Mouse (Mus musculus) hindbrain, embryonic 12.5 days (tissue): ENCODE measurements at regions not wholly inside any gene's neighbourhood (a gene's known extent, or its start where the extent isn't known, plus 50 kb on each side); places are given as distances from the start of the nearest gene placed in this dataset.
A peak's percentile ranks its signal among the peaks of the same experiment; 100 is the strongest.

ENCODE experiments used
- ATAC-seq: fragments of 200-750 bp; cut with Nextera tagmentation; 2 replicates; pipeline ENCODE4 v1.8.0; 2017; ENCODE audit warnings: moderate TSS enrichment; ENCODE audit not compliant: low FRiP score
- H3K27ac ChIP-seq: fragments of 300-500 bp; sonication (generic); 2 replicates; pipeline ENCODE4 v1.5.1; 2016; ENCODE audit warnings: mild to moderate bottlenecking
- H3K27me3 ChIP-seq: fragments of 300-500 bp; sonication (generic); 2 replicates; pipeline ENCODE4 v1.6.1; 2016; ENCODE audit warnings: mild to moderate bottlenecking
- H3K36me3 ChIP-seq: fragments of 300-500 bp; sonication (generic); 2 replicates; pipeline ENCODE4 v1.6.1; 2016; ENCODE audit warnings: mild to moderate bottlenecking
- H3K4me1 ChIP-seq: fragments of 300-500 bp; sonication (generic); 2 replicates; pipeline ENCODE4 v1.6.1; 2016
- H3K4me2 ChIP-seq: fragments of 300-500 bp; sonication (generic); replicated peaks from 2 replicates; pipeline ENCODE4 v1.6.1; 2016; ENCODE audit warnings: mild to moderate bottlenecking
- H3K4me3 ChIP-seq: fragments of 300-500 bp; sonication (generic); 2 replicates; pipeline ENCODE4 v1.5.1; 2016; ENCODE audit warnings: mild to moderate bottlenecking
- H3K9ac ChIP-seq: fragments of 300-500 bp; sonication (generic); 2 replicates; pipeline ENCODE4 v1.6.1; 2016; ENCODE audit warnings: mild to moderate bottlenecking, moderate library complexity
- H3K9me3 ChIP-seq: fragments of 300-500 bp; sonication (generic); replicated peaks from 2 replicates; pipeline ENCODE4 v1.6.1; 2016; ENCODE audit warnings: mild to moderate bottlenecking
- WGBS: fragments of 180-500 bp; shearing (Covaris S2); methylation state at CpG from one replicate; pipeline ENCODE4 v1.1.7; 2016; 5-methylcytosine and 5-hydroxymethylcytosine counted together

DNA sequence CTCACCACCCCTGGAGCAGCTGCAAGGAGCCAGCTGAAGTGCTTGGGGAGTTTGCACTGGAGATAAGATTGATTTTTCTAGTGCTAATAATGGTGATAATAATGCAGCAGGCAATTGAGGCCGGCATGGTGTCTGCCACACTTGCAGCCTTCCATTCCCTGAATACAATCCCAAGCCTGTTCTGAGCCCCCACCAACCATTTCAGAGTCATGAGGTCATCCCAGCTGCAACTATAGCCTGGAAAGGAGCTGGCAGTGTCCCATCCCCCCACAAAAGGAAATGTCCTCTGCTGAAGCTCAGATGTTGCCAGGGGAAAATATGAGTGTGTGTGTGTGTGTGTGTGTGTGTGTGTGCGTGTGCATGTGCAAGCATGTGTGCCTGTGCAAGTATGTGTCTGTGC, 160.2 kb upstream of the Gas1 start:
- Histone ChIP-seq H3K4me1 (peaks cover 8% of the 10 kb centered on the region; the same call in 1 of the 2 replicates), H3K9ac (no peak overlapping the region), H3K27me3 (no peaks in the 10 kb centered on the region), H3K4me3 (no peak overlapping the region), H3K36me3 (no peaks in the 10 kb centered on the region), H3K4me2 (no peak overlapping the region), H3K27ac (no peak overlapping the region), H3K9me3 (0 out of 2 replicates have a peak, but pooled peaks cover 6% of the 10 kb centered on the region)
- ATAC-seq: no peak
- 57% methylated on average over 2 of the region's 2 CpGs for WGBS

- peak overlapping the region; percentile 17; the same call in 1 of the 2 replicates for H3K27ac ChIP-seq
- no peak overlapping the region for H3K4me3 ChIP-seq
- H3K36me3 ChIP-seq: no peaks in the 10 kb centered on the region
- peaks cover 8% of the 10 kb centered on the region; the same call in 1 of the 2 replicates for H3K4me1 ChIP-seq
- ATAC-seq: no peak
- no peak overlapping the region for H3K4me2 ChIP-seq
- 0 out of 2 replicates have a peak, but pooled peaks cover 6% of the 10 kb centered on the region for H3K9me3 ChIP-seq
- 83% methylated on average over 8 of the region's 8 CpGs for WGBS
- no peaks in the 10 kb centered on the region for H3K27me3 ChIP-seq
- H3K9ac ChIP-seq: no peak overlapping the region
Observed at GRCm38 (mm10) chr13:60338107-60338506, 160.9 kb upstream of the Gas1 start.

DNA sequence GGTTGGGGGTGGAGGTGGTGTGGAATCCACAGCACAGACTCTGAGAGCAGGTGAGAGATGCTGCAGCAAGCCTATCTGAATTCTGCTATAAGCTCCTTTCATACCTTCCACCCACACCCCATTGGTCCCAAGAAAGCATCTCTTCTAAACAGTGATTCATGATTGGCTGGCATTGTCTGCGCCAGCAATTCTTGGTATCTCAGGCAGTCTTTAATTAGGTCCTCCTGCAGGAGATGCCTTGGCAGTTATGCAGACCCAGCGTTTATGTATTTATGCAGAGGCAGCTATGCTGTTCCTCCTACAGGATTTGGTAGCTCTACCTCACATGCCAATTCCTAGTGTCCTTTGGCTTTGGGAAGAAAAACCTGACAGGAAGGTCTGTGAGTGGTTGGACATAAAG, 162.9 kb upstream of the Gas1 start:
- ATAC-seq: no peak
- no peak overlapping the region for H3K9ac ChIP-seq
- 96% methylated on average over 2 of the region's 2 CpGs for WGBS

GRCm38 (mm10) chr13:60347881-60348280, 170.7 kb upstream of the Gas1 start:
- 22% methylated on average over 7 of the region's 7 CpGs for WGBS
- Histone ChIP-seq H3K27me3 (no peaks in the 10 kb centered on the region), H3K4me1 (peaks cover 8% of the 10 kb centered on the region), H3K27ac (0 out of 2 replicates have a peak overlapping the region, but pooled peaks have one; percentile 13), H3K36me3 (no peaks in the 10 kb centered on the region), H3K4me2 (no peak overlapping the region), H3K9me3 (no peaks in the 10 kb centered on the region), H3K4me3 (no peak overlapping the region), H3K9ac (no peak overlapping the region)
- peak; percentile 48; the same call in 1 of the 2 replicates for ATAC-seq

More for the DNA sequence above, 162.9 kb upstream of the Gas1 start:
- Histone ChIP-seq H3K4me3 (no peak overlapping the region), H3K4me2 (no peak overlapping the region), H3K27me3 (no peaks in the 10 kb centered on the region), H3K36me3 (no peaks in the 10 kb centered on the region), H3K4me1 (peaks cover 8% of the 10 kb centered on the region; the same call in 1 of the 2 replicates), H3K9me3 (0 out of 2 replicates have a peak, but pooled peaks cover 6% of the 10 kb centered on the region), H3K27ac (no peak overlapping the region)

- Histone ChIP-seq H3K27ac (0 out of 2 replicates have a peak overlapping the region, but pooled peaks have one; percentile 13), H3K4me2 (no peak overlapping the region), H3K27me3 (no peaks in the 10 kb centered on the region), H3K9me3 (no peaks in the 10 kb centered on the region), H3K4me1 (peaks cover 11% of the 10 kb centered on the region), H3K36me3 (no peaks in the 10 kb centered on the region), H3K9ac (no peak overlapping the region), H3K4me3 (no peak overlapping the region)
- no peak for ATAC-seq
- 72% methylated on average over 2 of the region's 2 CpGs for WGBS
Observed at GRCm38 (mm10) chr13:60348438-60348837, 171.3 kb upstream of the Gas1 start.

GRCm38 (mm10) chr13:60355707-60356490, 178.7 kb upstream of the Gas1 start:
- no peak for ATAC-seq
- H3K4me3 ChIP-seq: no peak overlapping the region
- H3K36me3 ChIP-seq: no peaks in the 10 kb centered on the region
- WGBS: 68% methylated on average over 6 of the region's 6 CpGs
- H3K27ac ChIP-seq: no peak overlapping the region
- no peaks in the 10 kb centered on the region for H3K9me3 ChIP-seq
- H3K27me3 ChIP-seq: no peaks in the 10 kb centered on the region
- no peak overlapping the region for H3K4me2 ChIP-seq
- H3K9ac ChIP-seq: no peak overlapping the region
- H3K4me1 ChIP-seq: peaks cover 3% of the 10 kb centered on the region; the same call in 1 of the 2 replicates

DNA sequence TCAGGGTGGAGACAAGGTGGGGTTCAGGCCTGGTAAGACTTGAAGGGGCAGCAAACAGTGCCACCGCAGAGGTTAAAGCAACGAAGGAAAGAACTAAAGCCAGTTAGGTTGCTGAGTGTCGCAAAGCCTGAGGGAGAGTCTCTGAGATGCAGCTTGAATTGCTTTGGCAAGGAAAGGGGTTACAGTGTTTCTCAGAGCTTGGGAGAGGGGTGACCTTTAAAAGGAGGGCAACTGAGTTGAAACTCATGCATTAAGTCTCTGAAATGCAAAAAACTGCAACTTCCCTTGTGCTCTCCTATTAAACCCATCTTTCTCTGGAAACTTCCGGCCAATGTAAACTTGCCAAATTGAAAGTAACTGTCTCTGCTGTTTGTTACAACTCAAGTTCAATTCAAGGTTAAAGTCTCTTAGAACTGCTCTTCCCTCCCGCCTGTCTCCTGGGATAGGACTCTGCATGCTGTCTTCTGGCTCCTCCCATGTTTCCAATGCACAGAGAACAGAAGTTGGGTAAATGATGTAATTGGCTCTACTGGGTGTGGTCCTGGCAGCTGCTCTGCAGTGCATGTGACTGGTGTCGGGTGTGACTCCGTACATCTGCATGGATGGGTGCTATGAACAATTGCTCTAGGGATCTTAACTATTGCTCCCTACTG, 181.4 kb upstream of the Gas1 start:
- Histone ChIP-seq H3K4me1 (no peaks in the 10 kb centered on the region), H3K9ac (no peak overlapping the region), H3K4me2 (no peak overlapping the region), H3K9me3 (no peaks in the 10 kb centered on the region), H3K36me3 (no peaks in the 10 kb centered on the region), H3K27me3 (no peaks in the 10 kb centered on the region), H3K27ac (no peak overlapping the region), H3K4me3 (no peak overlapping the region)
- 87% methylated on average over 7 of the region's 7 CpGs for WGBS
- ATAC-seq: no peak

GRCm38 (mm10) chr13:60364778-60365672, 187.9 kb upstream of the Gas1 start:
- H3K9me3 ChIP-seq: no peaks in the 10 kb centered on the region
- H3K27ac ChIP-seq: no peak overlapping the region
- 61% methylated on average over 13 of the region's 13 CpGs for WGBS
- no peak overlapping the region for H3K4me3 ChIP-seq
- no peak for ATAC-seq
- H3K9ac ChIP-seq: no peak overlapping the region
- no peaks in the 10 kb centered on the region; the same call in 1 of the 2 replicates for H3K4me1 ChIP-seq
- no peak overlapping the region for H3K4me2 ChIP-seq
- H3K36me3 ChIP-seq: no peaks in the 10 kb centered on the region
- no peaks in the 10 kb centered on the region for H3K27me3 ChIP-seq

- ATAC-seq: no peak
- no peak overlapping the region for H3K4me2 ChIP-seq
- no peaks in the 10 kb centered on the region; the same call in 1 of the 2 replicates for H3K4me1 ChIP-seq
- 81% methylated on average over 4 of the region's 4 CpGs for WGBS
- no peak overlapping the region for H3K4me3 ChIP-seq
- no peaks in the 10 kb centered on the region for H3K27me3 ChIP-seq
- H3K9ac ChIP-seq: no peak overlapping the region
- H3K36me3 ChIP-seq: no peaks in the 10 kb centered on the region
- no peaks in the 10 kb centered on the region for H3K9me3 ChIP-seq
- H3K27ac ChIP-seq: no peak overlapping the region
Observed at GRCm38 (mm10) chr13:60369216-60369615, 192.1 kb upstream of the Gas1 start.

DNA sequence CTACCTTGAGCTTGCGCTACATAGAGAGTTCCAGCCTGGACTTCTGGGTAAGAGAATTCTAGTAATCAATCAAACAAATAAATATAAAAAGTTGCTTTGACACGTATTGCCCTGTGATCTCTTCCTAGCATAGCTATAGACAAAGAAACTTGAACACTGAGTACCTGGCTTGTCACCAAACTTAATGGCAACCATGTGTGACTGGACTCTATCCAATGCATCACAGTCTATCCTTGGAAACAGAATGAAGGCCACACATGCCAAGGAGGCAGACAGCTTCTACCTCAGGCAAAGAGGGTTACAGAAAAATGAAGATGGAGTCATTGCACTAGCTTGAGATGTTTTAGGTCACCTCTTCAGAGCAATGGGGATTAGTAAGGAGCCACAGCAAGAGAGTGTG, 194.5 kb upstream of the Gas1 start:
- Histone ChIP-seq H3K9ac (no peak overlapping the region), H3K4me2 (no peak overlapping the region), H3K4me1 (no peaks in the 10 kb centered on the region), H3K9me3 (no peaks in the 10 kb centered on the region), H3K4me3 (no peak overlapping the region), H3K36me3 (no peaks in the 10 kb centered on the region), H3K27ac (no peak overlapping the region), H3K27me3 (no peaks in the 10 kb centered on the region)
- WGBS: 88% methylated on average over 2 of the region's 2 CpGs
- no peak for ATAC-seq

DNA sequence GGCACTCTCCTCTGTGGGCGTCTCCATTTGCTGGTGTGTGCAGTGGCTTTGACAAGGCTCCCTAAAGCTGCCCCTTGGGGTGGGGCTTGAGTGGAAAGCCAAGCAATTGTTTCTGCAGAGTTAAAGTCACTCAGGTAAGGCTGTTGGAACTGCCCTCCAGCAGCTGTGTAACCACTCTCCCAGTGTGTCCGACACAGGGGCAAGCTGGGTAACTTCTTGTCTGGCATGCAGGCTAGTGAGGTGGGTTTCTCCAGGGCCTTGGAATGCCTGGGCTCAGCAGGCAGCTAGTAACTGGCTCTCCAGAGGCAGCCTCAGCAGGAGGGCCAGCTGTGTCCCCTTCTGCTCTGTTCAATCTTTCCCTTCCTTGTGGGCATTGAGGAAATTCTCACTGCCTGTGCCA, 199.5 kb upstream of the Gas1 start:
- Histone ChIP-seq H3K9me3 (no peaks in the 10 kb centered on the region), H3K4me2 (no peak overlapping the region), H3K27ac (no peak overlapping the region), H3K27me3 (no peaks in the 10 kb centered on the region), H3K4me3 (no peak overlapping the region), H3K36me3 (no peaks in the 10 kb centered on the region), H3K4me1 (no peaks in the 10 kb centered on the region), H3K9ac (no peak overlapping the region)
- WGBS: 74% methylated on average over 2 of the region's 2 CpGs
- ATAC-seq: no peak

DNA sequence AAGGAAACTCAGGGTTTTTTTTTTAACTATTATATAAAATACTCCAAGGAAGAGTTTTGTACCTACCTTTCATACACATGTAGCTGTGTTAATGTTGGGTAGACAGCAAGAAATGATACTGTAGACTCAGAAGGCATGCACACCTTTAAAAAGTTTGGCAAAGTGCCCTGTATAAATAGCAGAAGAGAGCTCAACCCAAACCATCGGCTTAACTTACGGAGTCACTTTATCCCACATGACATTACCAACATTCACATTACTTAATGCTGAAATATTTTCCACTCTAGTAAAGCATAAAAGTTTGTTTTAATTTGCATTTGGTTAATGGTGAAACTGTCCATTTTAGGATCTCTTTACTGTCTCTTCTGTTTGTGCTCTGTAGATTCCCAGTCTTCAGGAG, 205.7 kb upstream of the Gas1 start:
- Histone ChIP-seq H3K4me2 (no peak overlapping the region), H3K27ac (no peak overlapping the region), H3K36me3 (no peaks in the 10 kb centered on the region), H3K4me3 (no peak overlapping the region), H3K4me1 (no peaks in the 10 kb centered on the region), H3K9me3 (no peaks in the 10 kb centered on the region), H3K9ac (no peak overlapping the region), H3K27me3 (no peaks in the 10 kb centered on the region)
- WGBS: 98% methylated on average over 2 of the region's 2 CpGs
- no peak for ATAC-seq
